ENCODE assay signal across 17 mouse cellular contexts in the genomic region with DNA sequence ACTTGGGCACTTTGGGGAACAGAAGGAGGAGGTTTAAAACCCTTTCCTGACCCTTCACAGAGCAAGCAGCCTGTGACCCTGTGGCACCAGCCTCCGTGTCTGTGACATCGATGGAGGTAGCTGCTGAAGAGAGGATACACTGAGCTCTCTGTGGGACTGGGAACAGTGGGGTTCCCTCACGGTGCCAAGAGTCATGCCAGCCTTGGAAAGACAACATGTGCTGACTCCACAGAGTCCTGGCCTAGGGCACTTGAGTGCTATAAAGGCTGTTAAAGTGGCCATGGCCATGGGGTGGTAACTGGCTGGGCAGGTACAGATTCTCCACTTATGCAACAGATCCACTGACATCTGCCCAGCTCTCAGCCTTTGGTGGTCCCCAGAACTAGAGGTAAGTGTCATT. TPM values are rescaled to one million over a fixed set of nuclear protein-coding genes. Genes with fewer than 3 reads are reported as not detected.
"Had no signal": no experiment of that assay in that cellular context is flagged by ENCODE, and none has a peak within 500 bp of the region (broad histone marks: within the 10 kb centered on the region; RNA-seq: fewer than 3 reads in every experiment).

No protein-coding gene starts in this region.

- H3K4me1 ChIP-seq: liver, embryonic 15.5 days; midbrain, embryonic 10.5 days had no signal

- H3K9ac ChIP-seq: liver, embryonic 15.5 days; lung, embryonic 14.5 days; neural tube, embryonic 13.5 days had no signal

- H3K4me3 ChIP-seq: layer of hippocampus, adult 2 months; limb, embryonic 10.5 days; liver, embryonic 15.5 days; midbrain, embryonic 10.5 days; neural tube, embryonic 13.5 days had no signal

- DNase-seq: kidney, postnatal 10 days; kidney, postnatal 4 days; lung, embryonic 14.5 days; lung, postnatal 10 days; lung, postnatal 4 days; retina, postnatal 1 day; right cerebral cortex, postnatal 4 days; thymus, postnatal 4 days had no signal

- H3K36me3 ChIP-seq: limb, embryonic 10.5 days; liver, embryonic 15.5 days; midbrain, embryonic 10.5 days; neural tube, embryonic 13.5 days had no signal

- ATAC-seq: midbrain, embryonic 16.5 days had no signal

- H3K9me3 ChIP-seq: limb, embryonic 10.5 days; liver, embryonic 15.5 days; midbrain, embryonic 10.5 days; neural tube, embryonic 13.5 days had no signal

- H3K27me3 ChIP-seq: liver, embryonic 15.5 days; neural tube, embryonic 13.5 days had no signal

- H3K27ac ChIP-seq: layer of hippocampus, adult 2 months; limb, embryonic 10.5 days; liver, embryonic 15.5 days; midbrain, embryonic 10.5 days; neural tube, embryonic 13.5 days; stomach, postnatal 0 days had no signal

- H3K4me2 ChIP-seq: liver, embryonic 11.5 days; liver, embryonic 15.5 days; lung, embryonic 14.5 days; neural tube, embryonic 13.5 days had no signal

RNA-seq across cellular contexts. Expression of gene Eno4, which starts 59.8 kb away (rescaled TPM):
- total RNA-seq: megakaryocyte, adult 5-6 weeks had no signal
- polyA plus RNA-seq: liver, embryonic 15.5 days had no signal
